Mouse (Mus musculus): Measurements from ENCODE around the gene Wdr13. TPM values are rescaled to one million over a fixed set of nuclear protein-coding genes. Genes with fewer than 3 reads are reported as not detected.
"Not testable (repeated sequence)": the region's sequence is repeated elsewhere in the genome, so short reads cannot be mapped to it uniquely, and the experiment has no call there.

Wdr13 gene
- polyA plus RNA-seq, 1 experiment from 2014 or later, result 19.8 TPM

GRCm38 (mm10) chrX:8123821-8124470 is 8.7 kb downstream of the Wdr13 start:
- Histone ChIP-seq H3K27ac (ENCODE audit: low read length) (no peak overlapping the region), H3K36me3 (ENCODE audit: control insufficient read depth, insufficient read depth, low read length) (peaks cover 2% of the 10 kb centered on the region; the same call in 1 of the 2 replicates), H3K4me1 (ENCODE audit: control insufficient read depth, insufficient read depth, low read length) (no peaks in the 10 kb centered on the region), H3K4me3 (ENCODE audit: low read length) (no peak overlapping the region), H3K4me2 (ENCODE audit: low read depth, low read length) (no peak overlapping the region), H3K9ac (ENCODE audit: low read depth, low read length) (no peak overlapping the region), H3K27me3 (replicated peaks; ENCODE audit: control insufficient read depth, insufficient read depth, low read length) (no peaks in the 10 kb centered on the region), H3K9me3 (ENCODE audit: control insufficient read depth, low read length) (no peaks in the 10 kb centered on the region)
- ATAC-seq, result no peak
- 83% methylated on average over 6 of the region's 6 CpGs for WGBS

GRCm38 (mm10) chrX:8117264-8117663 is 15.4 kb downstream of the Wdr13 start:
- Histone ChIP-seq H3K4me2 (ENCODE audit: low read depth, low read length) (no peak overlapping the region), H3K27ac (ENCODE audit: low read length) (no peak overlapping the region), H3K27me3 (replicated peaks; ENCODE audit: control insufficient read depth, insufficient read depth, low read length) (no peaks in the 10 kb centered on the region), H3K9ac (ENCODE audit: low read depth, low read length) (no peak overlapping the region), H3K4me1 (ENCODE audit: control insufficient read depth, insufficient read depth, low read length) (no peaks in the 10 kb centered on the region), H3K9me3 (ENCODE audit: control insufficient read depth, low read length) (no peaks in the 10 kb centered on the region), H3K36me3 (ENCODE audit: control insufficient read depth, insufficient read depth, low read length) (no peaks in the 10 kb centered on the region), H3K4me3 (ENCODE audit: low read length) (no peak overlapping the region)
- ATAC-seq, result no peak

- H3K27ac ChIP-seq (ENCODE audit: low read length), result no peak overlapping the region
- H3K9ac ChIP-seq (ENCODE audit: low read depth, low read length), result no peak overlapping the region
- no peak overlapping the region for H3K4me3 ChIP-seq (ENCODE audit: low read length)
- no peaks in the 10 kb centered on the region for H3K27me3 ChIP-seq (replicated peaks; ENCODE audit: control insufficient read depth, insufficient read depth, low read length)
- no peak for ATAC-seq
- H3K36me3 ChIP-seq (ENCODE audit: control insufficient read depth, insufficient read depth, low read length), result no peaks in the 10 kb centered on the region
- H3K4me1 ChIP-seq (ENCODE audit: control insufficient read depth, insufficient read depth, low read length), result no peaks in the 10 kb centered on the region
- H3K4me2 ChIP-seq (ENCODE audit: low read depth, low read length), result no peak overlapping the region
- no peaks in the 10 kb centered on the region for H3K9me3 ChIP-seq (ENCODE audit: control insufficient read depth, low read length)
- WGBS, result 86% methylated on average over 4 of the region's 4 CpGs
Measured at GRCm38 (mm10) chrX:8115275-8115674, 17.4 kb downstream of the Wdr13 start.

- WGBS, result 91% methylated on average over 3 of the region's 3 CpGs
- no peak for ATAC-seq
- Histone ChIP-seq H3K9me3 (ENCODE audit: control insufficient read depth, low read length) (no peaks in the 10 kb centered on the region), H3K27ac (ENCODE audit: low read length) (no peak overlapping the region), H3K36me3 (ENCODE audit: control insufficient read depth, insufficient read depth, low read length) (no peaks in the 10 kb centered on the region), H3K9ac (ENCODE audit: low read depth, low read length) (no peak overlapping the region), H3K4me3 (ENCODE audit: low read length) (no peak overlapping the region), H3K27me3 (replicated peaks; ENCODE audit: control insufficient read depth, insufficient read depth, low read length) (no peaks in the 10 kb centered on the region), H3K4me2 (ENCODE audit: low read depth, low read length) (no peak overlapping the region), H3K4me1 (ENCODE audit: control insufficient read depth, insufficient read depth, low read length) (peaks cover 3% of the 10 kb centered on the region; the same call in 1 of the 2 replicates)
Measured at GRCm38 (mm10) chrX:8105019-8105418, 27.7 kb downstream of the Wdr13 start.

DNA sequence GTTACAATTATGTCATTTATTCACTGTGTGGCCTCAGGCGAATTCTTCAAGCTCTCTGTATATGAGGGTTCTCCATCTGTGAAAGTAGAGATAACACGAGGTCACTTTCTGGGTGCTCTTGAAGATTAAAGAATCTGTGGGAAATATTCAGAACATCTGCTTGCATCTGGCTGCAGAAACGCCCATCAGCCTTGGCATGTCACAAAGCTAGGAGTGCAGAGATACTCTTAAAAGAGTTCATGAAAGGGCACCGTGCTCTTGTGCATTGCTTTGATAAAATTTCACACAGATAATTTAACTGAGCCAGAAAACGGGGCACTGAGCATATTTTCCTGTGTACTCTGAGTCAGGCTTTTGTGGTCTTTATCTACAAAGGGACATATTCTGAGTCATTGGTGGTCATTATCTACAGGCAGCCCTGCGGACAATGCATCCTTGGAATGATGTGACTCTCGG is 30.5 kb downstream of the Wdr13 start:
- no peaks in the 10 kb centered on the region for H3K9me3 ChIP-seq (ENCODE audit: control insufficient read depth, low read length)
- H3K4me3 ChIP-seq (ENCODE audit: low read length), result no peak overlapping the region
- H3K27ac ChIP-seq (ENCODE audit: low read length), result no peak overlapping the region
- ATAC-seq, result no peak
- H3K36me3 ChIP-seq (ENCODE audit: control insufficient read depth, insufficient read depth, low read length), result no peaks in the 10 kb centered on the region
- 63% methylated on average over 7 of the region's 7 CpGs for WGBS
- no peak overlapping the region for H3K9ac ChIP-seq (ENCODE audit: low read depth, low read length)
- H3K4me2 ChIP-seq (ENCODE audit: low read depth, low read length), result no peak overlapping the region
- H3K27me3 ChIP-seq (replicated peaks; ENCODE audit: control insufficient read depth, insufficient read depth, low read length), result no peaks in the 10 kb centered on the region
- peaks cover 3% of the 10 kb centered on the region; the same call in 1 of the 2 replicates for H3K4me1 ChIP-seq (ENCODE audit: control insufficient read depth, insufficient read depth, low read length)

GRCm38 (mm10) chrX:8101017-8101416 is 31.7 kb downstream of the Wdr13 start:
- WGBS, result 17% methylated on average over 3 of the region's 3 CpGs

DNA sequence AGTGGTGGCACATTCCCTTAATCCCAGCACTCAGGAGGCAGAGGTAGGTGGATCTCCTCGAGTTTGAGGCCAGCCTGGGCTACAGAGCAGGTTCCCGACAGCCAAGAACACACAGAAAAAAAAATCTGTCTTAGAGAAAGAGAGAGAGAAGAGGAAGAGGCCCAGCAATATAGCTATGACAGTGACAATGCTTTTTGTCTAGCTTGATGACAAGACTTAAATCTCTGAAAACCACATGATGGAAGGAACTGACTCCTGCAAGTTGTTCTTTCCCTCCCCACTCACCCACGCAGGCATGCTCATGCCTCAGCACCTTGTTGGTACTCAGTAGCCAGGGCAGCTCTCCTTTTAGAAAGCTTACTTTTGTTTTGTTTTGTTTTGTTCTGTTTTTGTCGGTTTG is 33.3 kb downstream of the Wdr13 start:
- Histone ChIP-seq H3K27ac (ENCODE audit: low read length) (peak overlapping the region; percentile 50), H3K27me3 (replicated peaks; ENCODE audit: control insufficient read depth, insufficient read depth, low read length) (no peaks in the 10 kb centered on the region), H3K4me1 (ENCODE audit: control insufficient read depth, insufficient read depth, low read length) (peaks cover 3% of the 10 kb centered on the region; the same call in 1 of the 2 replicates), H3K4me3 (ENCODE audit: low read length) (no peak overlapping the region), H3K9ac (ENCODE audit: low read depth, low read length) (no peak overlapping the region), H3K4me2 (ENCODE audit: low read depth, low read length) (no peak overlapping the region), H3K9me3 (ENCODE audit: control insufficient read depth, low read length) (no peaks in the 10 kb centered on the region), H3K36me3 (ENCODE audit: control insufficient read depth, insufficient read depth, low read length) (no peaks in the 10 kb centered on the region)
- no peak for ATAC-seq
- WGBS, result 48% methylated on average over 4 of the region's 4 CpGs

More at GRCm38 (mm10) chrX:8101017-8101416, 31.7 kb downstream of the Wdr13 start:
- no peaks in the 10 kb centered on the region for H3K36me3 ChIP-seq (ENCODE audit: control insufficient read depth, insufficient read depth, low read length)
- H3K4me2 ChIP-seq (ENCODE audit: low read depth, low read length), result no peak overlapping the region
- no peak overlapping the region for H3K4me3 ChIP-seq (ENCODE audit: low read length)
- H3K27ac ChIP-seq (ENCODE audit: low read length), result no peak overlapping the region
- no peak for ATAC-seq
- H3K9ac ChIP-seq (ENCODE audit: low read depth, low read length), result no peak overlapping the region
- H3K9me3 ChIP-seq (ENCODE audit: control insufficient read depth, low read length), result no peaks in the 10 kb centered on the region
- H3K4me1 ChIP-seq (ENCODE audit: control insufficient read depth, insufficient read depth, low read length), result peaks cover 3% of the 10 kb centered on the region; the same call in 1 of the 2 replicates
- no peaks in the 10 kb centered on the region for H3K27me3 ChIP-seq (replicated peaks; ENCODE audit: control insufficient read depth, insufficient read depth, low read length)

GRCm38 (mm10) chrX:8096787-8097242 is 35.9 kb downstream of the Wdr13 start:
- peaks cover 3% of the 10 kb centered on the region; the same call in 1 of the 2 replicates for H3K4me1 ChIP-seq (ENCODE audit: control insufficient read depth, insufficient read depth, low read length)
- H3K4me2 ChIP-seq (ENCODE audit: low read depth, low read length), result peak overlapping the region; percentile 40
- H3K27me3 ChIP-seq (replicated peaks; ENCODE audit: control insufficient read depth, insufficient read depth, low read length), result no peaks in the 10 kb centered on the region
- peak; percentile 95 for ATAC-seq
- WGBS, result 20% methylated on average over 19 of the region's 19 CpGs
- peak overlapping the region; percentile 37 for H3K4me3 ChIP-seq (ENCODE audit: low read length)
- peak overlapping the region; percentile 54; the same call in 1 of the 2 replicates for H3K27ac ChIP-seq (ENCODE audit: low read length)
- H3K36me3 ChIP-seq (ENCODE audit: control insufficient read depth, insufficient read depth, low read length), result no peaks in the 10 kb centered on the region
- H3K9ac ChIP-seq (ENCODE audit: low read depth, low read length), result no peak overlapping the region
- no peaks in the 10 kb centered on the region for H3K9me3 ChIP-seq (ENCODE audit: control insufficient read depth, low read length)

GRCm38 (mm10) chrX:8096068-8096786 is 36.5 kb downstream of the Wdr13 start:
- ATAC-seq, result peak; percentile 91
- peak overlapping the region; percentile 37 for H3K4me3 ChIP-seq (ENCODE audit: low read length)

More at GRCm38 (mm10) chrX:8096068-8096786, 36.5 kb downstream of the Wdr13 start:
- not testable (repeated sequence) for H3K27ac ChIP-seq (ENCODE audit: low read length); H3K4me1 ChIP-seq (ENCODE audit: control insufficient read depth, insufficient read depth, low read length); H3K36me3 ChIP-seq (ENCODE audit: control insufficient read depth, insufficient read depth, low read length); H3K9ac ChIP-seq (ENCODE audit: low read depth, low read length); H3K27me3 ChIP-seq (replicated peaks; ENCODE audit: control insufficient read depth, insufficient read depth, low read length); H3K9me3 ChIP-seq (ENCODE audit: control insufficient read depth, low read length)
- WGBS, result 6% methylated on average over 19 of the region's 48 CpGs
- H3K4me2 ChIP-seq (ENCODE audit: low read depth, low read length), result peak overlapping the region; percentile 25; the same call in 1 of the 2 replicates

Measured in intestine, embryonic 16.5 days (tissue).